Mouse (Mus musculus) neural tube, embryonic 12.5 days (tissue): ENCODE data around the gene Gtf3c6. TPM values are rescaled to one million over a fixed set of nuclear protein-coding genes. Genes with fewer than 3 reads are reported as not detected.

Experiments used
- ATAC-seq: fragments of 200-750 bp; cut with Nextera tagmentation; 2 replicates; pipeline ENCODE4 v1.8.0; 2017; ENCODE audit warnings: low read depth, mild to moderate bottlenecking, moderate TSS enrichment, moderate library complexity; ENCODE audit not compliant: low FRiP score
- H3K27ac ChIP-seq: fragments of 300-500 bp; sonication (generic); 2 replicates; pipeline ENCODE4 v1.5.1; 2016
- H3K27me3 ChIP-seq: fragments of 300-500 bp; sonication (generic); replicated peaks from 2 replicates; pipeline ENCODE4 v1.6.1; 2016; ENCODE audit warnings: mild to moderate bottlenecking
- H3K36me3 ChIP-seq: fragments of 300-500 bp; sonication (generic); 2 replicates; pipeline ENCODE4 v1.6.1; 2016; ENCODE audit warnings: mild to moderate bottlenecking
- H3K4me1 ChIP-seq: fragments of 300-500 bp; sonication (generic); 2 replicates; pipeline ENCODE4 v1.6.1; 2016
- H3K4me2 ChIP-seq: fragments of 300-500 bp; sonication (generic); replicated peaks from 2 replicates; pipeline ENCODE4 v1.6.1; 2016; ENCODE audit warnings: mild to moderate bottlenecking
- H3K4me3 ChIP-seq: fragments of 300-500 bp; sonication (generic); 2 replicates; pipeline ENCODE4 v1.5.1; 2016
- H3K9ac ChIP-seq: fragments of 300-500 bp; sonication (generic); 2 replicates; pipeline ENCODE4 v1.6.1; 2016; ENCODE audit warnings: mild to moderate bottlenecking
- H3K9me3 ChIP-seq: fragments of 300-500 bp; sonication (generic); 2 replicates; pipeline ENCODE4 v1.6.1; 2016; ENCODE audit warnings: mild to moderate bottlenecking
- WGBS: fragments of 180-500 bp; shearing (Covaris S2); methylation state at CpG from one replicate; pipeline ENCODE4 v1.1.7; 2016; 5-methylcytosine and 5-hydroxymethylcytosine counted together
- polyA plus RNA-seq: library from polyadenylated mRNA; unstranded; fragments of >200 nt; fragmentation: Nextera tagmentation; extraction: Ambion mirVana; gene quantifications from 2 replicates; pipeline ENCODE4 v1.2.1, GENCODE M21; 2016

Gtf3c6 gene
- polyA plus RNA-seq, 1 experiment from 2014 or later, result 139 TPM

GRCm38 (mm10) chr10:40250969-40251368, 6.9 kb downstream of the Gtf3c6 start:
- ATAC-seq, result no peak
- no peak overlapping the region for H3K9ac ChIP-seq
- H3K9me3 ChIP-seq, result no peaks in the 10 kb centered on the region
- H3K4me3 ChIP-seq, result no peak overlapping the region
- 97% methylated on average over 6 of the region's 6 CpGs for WGBS
- peaks cover 7% of the 10 kb centered on the region; the same call in 1 of the 2 replicates for H3K4me1 ChIP-seq
- no peaks in the 10 kb centered on the region for H3K27me3 ChIP-seq
- H3K27ac ChIP-seq, result no peak overlapping the region
- peaks cover 67% of the 10 kb centered on the region for H3K36me3 ChIP-seq
- no peak overlapping the region for H3K4me2 ChIP-seq

GRCm38 (mm10) chr10:40249625-40250024, 8.3 kb downstream of the Gtf3c6 start:
- H3K9me3 ChIP-seq, result no peaks in the 10 kb centered on the region
- WGBS, result 91% methylated on average over 9 of the region's 9 CpGs
- H3K4me1 ChIP-seq, result peaks cover 7% of the 10 kb centered on the region; the same call in 1 of the 2 replicates
- H3K36me3 ChIP-seq, result peaks cover 67% of the 10 kb centered on the region
- H3K27ac ChIP-seq, result no peak overlapping the region
- H3K9ac ChIP-seq, result no peak overlapping the region
- H3K4me2 ChIP-seq, result no peak overlapping the region
- H3K27me3 ChIP-seq, result no peaks in the 10 kb centered on the region
- H3K4me3 ChIP-seq, result no peak overlapping the region
- ATAC-seq, result no peak

GRCm38 (mm10) chr10:40247166-40247716, 10.7 kb downstream of the Gtf3c6 start:
- H3K9ac ChIP-seq, result peak overlapping the region; percentile 60; the same call in 1 of the 2 replicates
- H3K36me3 ChIP-seq, result peaks cover 64% of the 10 kb centered on the region
- H3K4me3 ChIP-seq, result peak overlapping the region; percentile 72
- peak overlapping the region; percentile 72 for H3K4me2 ChIP-seq
- no peaks in the 10 kb centered on the region for H3K9me3 ChIP-seq
- no peaks in the 10 kb centered on the region for H3K27me3 ChIP-seq
- 34% methylated on average over 11 of the region's 11 CpGs for WGBS
- peak overlapping the region; percentile 37; the same call in 1 of the 2 replicates for H3K27ac ChIP-seq
- peak; percentile 33; the same call in 1 of the 2 replicates for ATAC-seq
- H3K4me1 ChIP-seq, result peaks cover 7% of the 10 kb centered on the region; the same call in 1 of the 2 replicates

GRCm38 (mm10) chr10:40246374-40247165, 11.3 kb downstream of the Gtf3c6 start, which contains the start of gene Rpf2:
Gene Rpf2 (minus strand): TSS chr10:40247036.
- Histone ChIP-seq H3K27me3 (no peaks in the 10 kb centered on the region), H3K4me1 (peaks cover 7% of the 10 kb centered on the region; the same call in 1 of the 2 replicates), H3K4me3 (peak within 1 kb of the TSS; percentile 72), H3K9me3 (no peaks in the 10 kb centered on the region), H3K27ac (peak within 1 kb of the TSS; percentile 37; the same call in 1 of the 2 replicates), H3K4me2 (peak within 1 kb of the TSS; percentile 72), H3K36me3 (peaks cover 60% of the 10 kb centered on the region), H3K9ac (peak within 1 kb of the TSS; percentile 60)
- ATAC-seq, result peak; percentile 93
- WGBS, result under 1% methylated on average over 54 of the region's 54 CpGs

GRCm38 (mm10) chr10:40237826-40238225, 20.1 kb downstream of the Gtf3c6 start:
- Histone ChIP-seq H3K4me3 (no peak overlapping the region), H3K9ac (no peak overlapping the region), H3K9me3 (no peaks in the 10 kb centered on the region), H3K27me3 (no peaks in the 10 kb centered on the region), H3K4me1 (no peaks in the 10 kb centered on the region), H3K4me2 (no peak overlapping the region), H3K27ac (no peak overlapping the region), H3K36me3 (peaks cover 58% of the 10 kb centered on the region)
- WGBS, result 96% methylated on average over 5 of the region's 5 CpGs
- ATAC-seq, result no peak

GRCm38 (mm10) chr10:40233241-40233640, 24.7 kb downstream of the Gtf3c6 start:
- Histone ChIP-seq H3K4me2 (no peak overlapping the region), H3K9me3 (no peaks in the 10 kb centered on the region), H3K4me1 (no peaks in the 10 kb centered on the region), H3K9ac (no peak overlapping the region), H3K27ac (no peak overlapping the region), H3K4me3 (no peak overlapping the region), H3K27me3 (no peaks in the 10 kb centered on the region), H3K36me3 (peaks cover 61% of the 10 kb centered on the region)
- 88% methylated on average over 3 of the region's 3 CpGs for WGBS
- no peak for ATAC-seq

- H3K4me1 ChIP-seq, result no peaks in the 10 kb centered on the region
- H3K9me3 ChIP-seq, result no peaks in the 10 kb centered on the region
- H3K9ac ChIP-seq, result no peak overlapping the region
- no peaks in the 10 kb centered on the region for H3K27me3 ChIP-seq
- ATAC-seq, result no peak
- H3K27ac ChIP-seq, result no peak overlapping the region
- H3K36me3 ChIP-seq, result peaks cover 53% of the 10 kb centered on the region
- H3K4me3 ChIP-seq, result no peak overlapping the region
- WGBS, result 94% methylated on average over 7 of the region's 7 CpGs
- no peak overlapping the region for H3K4me2 ChIP-seq
Measured at GRCm38 (mm10) chr10:40232442-40232841, 25.5 kb downstream of the Gtf3c6 start.

GRCm38 (mm10) chr10:40229725-40230124, 28.2 kb downstream of the Gtf3c6 start:
- no peaks in the 10 kb centered on the region for H3K9me3 ChIP-seq
- H3K4me1 ChIP-seq, result no peaks in the 10 kb centered on the region
- no peak overlapping the region for H3K27ac ChIP-seq
- no peak for ATAC-seq
- WGBS, result 95% methylated on average over 1 of the region's 1 CpGs
- no peak overlapping the region for H3K4me3 ChIP-seq
- peaks cover 62% of the 10 kb centered on the region for H3K36me3 ChIP-seq
- no peak overlapping the region for H3K4me2 ChIP-seq
- no peaks in the 10 kb centered on the region for H3K27me3 ChIP-seq
- H3K9ac ChIP-seq, result no peak overlapping the region

- Histone ChIP-seq H3K27ac (no peak overlapping the region), H3K4me3 (no peak overlapping the region), H3K4me2 (no peak overlapping the region), H3K9ac (no peak overlapping the region), H3K4me1 (no peaks in the 10 kb centered on the region), H3K36me3 (peaks cover 70% of the 10 kb centered on the region), H3K9me3 (no peaks in the 10 kb centered on the region), H3K27me3 (no peaks in the 10 kb centered on the region)
- 81% methylated on average over 4 of the region's 4 CpGs for WGBS
- no peak for ATAC-seq
Measured at GRCm38 (mm10) chr10:40227660-40228303, 30.1 kb downstream of the Gtf3c6 start.

- Histone ChIP-seq H3K9me3 (no peaks in the 10 kb centered on the region), H3K9ac (no peak overlapping the region), H3K27ac (no peak overlapping the region), H3K4me1 (no peaks in the 10 kb centered on the region), H3K36me3 (peaks cover 26% of the 10 kb centered on the region), H3K4me3 (no peak overlapping the region), H3K4me2 (no peak overlapping the region), H3K27me3 (no peaks in the 10 kb centered on the region)
- ATAC-seq, result 0 out of 2 replicates have a peak, but pooled peaks have one; percentile 29
- 69% methylated on average over 3 of the region's 3 CpGs for WGBS
Measured at GRCm38 (mm10) chr10:40218874-40219273, 39.0 kb downstream of the Gtf3c6 start.

- Histone ChIP-seq H3K9me3 (no peaks in the 10 kb centered on the region), H3K27ac (no peak overlapping the region), H3K9ac (no peak overlapping the region), H3K4me1 (no peaks in the 10 kb centered on the region), H3K36me3 (no peaks in the 10 kb centered on the region), H3K4me2 (no peak overlapping the region), H3K4me3 (no peak overlapping the region), H3K27me3 (no peaks in the 10 kb centered on the region)
- ATAC-seq, result peak; percentile 78
- 43% methylated on average over 13 of the region's 13 CpGs for WGBS
Measured at GRCm38 (mm10) chr10:40212443-40213169, 45.3 kb downstream of the Gtf3c6 start.
